Mouse (Mus musculus): ENCODE data around the gene Bmp7. TPM values are rescaled to one million over a fixed set of nuclear protein-coding genes. Genes with fewer than 3 reads are reported as not detected.

The Bmp7 gene
- polyA plus RNA-seq, 1 experiment from 2014 or later: 31.4 TPM

DNA sequence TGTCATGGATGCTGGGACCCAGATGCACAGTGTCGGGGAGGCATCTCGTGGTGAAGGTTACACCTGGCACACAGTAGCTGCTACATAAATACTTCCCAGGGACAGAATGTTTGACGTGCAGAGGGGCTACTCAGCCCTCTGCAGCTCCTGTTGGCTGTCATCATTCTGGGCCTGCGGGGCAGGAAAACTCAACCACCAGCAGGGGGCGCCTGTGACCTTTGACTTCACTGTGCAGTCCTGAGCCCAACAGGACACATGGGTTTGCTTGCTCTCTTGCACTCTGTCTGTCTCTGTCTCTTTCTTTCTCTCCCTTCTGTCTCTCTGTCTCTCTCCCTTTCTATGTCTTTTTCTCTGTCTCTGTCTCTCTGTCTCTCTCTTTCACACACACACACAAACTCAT is 108.4 kb downstream of the Bmp7 start:
- no peaks in the 10 kb centered on the region for H3K9me3 ChIP-seq
- no peak overlapping the region for H3K9ac ChIP-seq (replicated peaks)
- peaks cover 11% of the 10 kb centered on the region for H3K27me3 ChIP-seq
- ATAC-seq (ENCODE audit: insufficient number of reproducible peaks, insufficient read depth, low FRiP score, low TSS enrichment, low read depth): peak; percentile 49; the same call in 1 of the 2 replicates
- no peak overlapping the region for H3K4me2 ChIP-seq
- no peak overlapping the region for H3K4me3 ChIP-seq (replicated peaks)
- WGBS: 23% methylated on average over 5 of the region's 5 CpGs
- H3K27ac ChIP-seq: no peak overlapping the region
- H3K4me1 ChIP-seq (replicated peaks): peaks cover 36% of the 10 kb centered on the region
- H3K36me3 ChIP-seq: no peaks in the 10 kb centered on the region

DNA sequence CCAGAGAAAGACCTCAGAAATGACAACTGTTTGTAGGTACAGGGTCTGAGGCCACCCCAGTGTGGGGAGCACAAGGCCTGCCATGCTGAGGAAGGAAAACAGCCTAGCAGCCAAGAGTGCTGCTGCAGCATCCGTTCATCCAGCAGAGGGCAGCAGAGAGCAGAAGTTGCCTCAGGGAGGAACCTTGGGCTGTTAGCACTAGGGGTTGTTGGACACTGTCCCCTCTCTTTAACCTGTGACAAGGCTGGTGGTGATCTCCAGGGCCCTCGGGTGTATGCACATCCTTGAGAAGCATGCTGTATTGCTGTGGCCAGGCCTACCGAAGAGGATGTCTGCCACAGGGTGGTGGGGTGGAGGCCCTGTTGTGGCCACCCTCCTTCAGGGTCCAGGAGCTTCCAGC is 109.0 kb downstream of the Bmp7 start:
- H3K9ac ChIP-seq (replicated peaks): no peak overlapping the region
- H3K4me1 ChIP-seq (replicated peaks): peaks cover 36% of the 10 kb centered on the region
- H3K27me3 ChIP-seq: peaks cover 17% of the 10 kb centered on the region
- ATAC-seq (ENCODE audit: insufficient number of reproducible peaks, insufficient read depth, low FRiP score, low TSS enrichment, low read depth): peak; percentile 18
- no peaks in the 10 kb centered on the region for H3K9me3 ChIP-seq
- H3K27ac ChIP-seq: no peak overlapping the region
- no peak overlapping the region for H3K4me2 ChIP-seq
- no peaks in the 10 kb centered on the region for H3K36me3 ChIP-seq
- WGBS: 13% methylated on average over 3 of the region's 3 CpGs
- no peak overlapping the region for H3K4me3 ChIP-seq (replicated peaks)

DNA sequence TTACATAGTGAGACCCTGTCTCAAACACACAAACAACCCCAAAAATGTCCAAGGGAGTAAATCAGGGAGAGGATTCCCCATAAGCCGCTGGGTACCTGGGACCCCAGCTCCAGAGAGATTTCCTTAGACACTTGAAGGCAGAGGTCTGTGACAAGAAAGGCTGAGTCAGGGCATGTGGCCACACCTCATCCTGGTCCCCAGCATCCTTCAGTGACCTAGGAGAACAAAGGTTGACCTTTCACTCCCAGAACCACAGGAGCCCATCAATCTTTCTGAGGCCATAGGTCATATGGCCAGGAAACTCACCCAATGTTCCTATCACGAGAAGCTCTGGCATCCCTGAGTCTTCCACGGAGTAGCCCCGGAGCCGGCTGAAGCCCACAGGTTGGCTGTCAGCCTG is 111.9 kb downstream of the Bmp7 start:
- no peak overlapping the region for H3K4me3 ChIP-seq (replicated peaks)
- H3K4me1 ChIP-seq (replicated peaks): peaks cover 44% of the 10 kb centered on the region
- ATAC-seq (ENCODE audit: insufficient number of reproducible peaks, insufficient read depth, low FRiP score, low TSS enrichment, low read depth): no peak
- no peaks in the 10 kb centered on the region for H3K36me3 ChIP-seq
- H3K27me3 ChIP-seq: peaks cover 44% of the 10 kb centered on the region
- no peaks in the 10 kb centered on the region for H3K9me3 ChIP-seq
- 32% methylated on average over 5 of the region's 5 CpGs for WGBS
- H3K9ac ChIP-seq (replicated peaks): no peak overlapping the region
- no peak overlapping the region for H3K27ac ChIP-seq
- H3K4me2 ChIP-seq: no peak overlapping the region

DNA sequence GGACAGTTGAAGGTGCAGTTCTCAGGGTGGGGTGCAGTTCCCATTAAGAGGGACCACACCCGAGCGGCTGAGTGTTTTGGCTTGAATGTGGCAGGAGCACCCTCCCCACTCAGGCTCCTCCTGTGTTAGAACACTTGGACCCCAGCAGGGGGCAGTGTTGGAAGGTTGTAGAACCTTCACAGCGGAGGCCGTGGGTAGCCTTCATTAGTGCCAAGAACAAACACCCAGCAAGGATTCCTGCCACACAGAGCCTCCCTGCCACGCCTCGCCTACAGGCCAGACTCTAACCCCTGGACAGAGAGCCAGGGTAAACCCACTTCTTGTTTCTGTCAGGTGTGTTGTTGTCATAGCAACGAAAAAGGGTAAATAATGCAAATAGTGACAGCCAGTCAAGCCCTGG is 112.6 kb downstream of the Bmp7 start:
- Histone ChIP-seq H3K27me3 (peaks cover 44% of the 10 kb centered on the region), H3K36me3 (no peaks in the 10 kb centered on the region), H3K4me1 (replicated peaks) (peaks cover 44% of the 10 kb centered on the region), H3K4me3 (replicated peaks) (no peak overlapping the region), H3K9ac (replicated peaks) (no peak overlapping the region), H3K27ac (no peak overlapping the region), H3K4me2 (no peak overlapping the region), H3K9me3 (no peaks in the 10 kb centered on the region)
- 60% methylated on average over 7 of the region's 7 CpGs for WGBS
- ATAC-seq (ENCODE audit: insufficient number of reproducible peaks, insufficient read depth, low FRiP score, low TSS enrichment, low read depth): no peak

DNA sequence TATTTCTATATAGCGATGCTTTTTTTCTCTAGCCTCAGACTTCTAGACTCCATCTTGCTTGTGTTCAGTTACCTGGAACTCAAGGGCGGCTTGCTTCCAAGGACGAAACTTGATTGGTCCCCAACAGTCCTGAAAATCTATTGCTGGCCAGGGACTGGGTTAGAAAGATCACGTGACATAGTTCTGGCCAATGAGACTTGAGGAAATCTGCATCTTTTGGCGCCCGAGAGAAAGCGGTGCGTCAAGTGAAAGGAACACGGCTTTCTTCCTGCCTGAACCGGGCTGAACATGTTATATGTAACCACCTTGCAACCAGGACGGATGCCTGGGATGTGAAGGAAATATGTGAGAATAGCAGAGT is 114.4 kb downstream of the Bmp7 start:
- H3K9me3 ChIP-seq: no peaks in the 10 kb centered on the region
- ATAC-seq (ENCODE audit: insufficient number of reproducible peaks, insufficient read depth, low FRiP score, low TSS enrichment, low read depth): no peak
- no peak overlapping the region for H3K27ac ChIP-seq
- H3K4me1 ChIP-seq (replicated peaks): peaks cover 33% of the 10 kb centered on the region
- H3K4me3 ChIP-seq (replicated peaks): no peak overlapping the region
- no peak overlapping the region for H3K9ac ChIP-seq (replicated peaks)
- H3K4me2 ChIP-seq: no peak overlapping the region
- H3K36me3 ChIP-seq: no peaks in the 10 kb centered on the region
- peaks cover 59% of the 10 kb centered on the region for H3K27me3 ChIP-seq
- WGBS: 89% methylated on average over 11 of the region's 11 CpGs

DNA sequence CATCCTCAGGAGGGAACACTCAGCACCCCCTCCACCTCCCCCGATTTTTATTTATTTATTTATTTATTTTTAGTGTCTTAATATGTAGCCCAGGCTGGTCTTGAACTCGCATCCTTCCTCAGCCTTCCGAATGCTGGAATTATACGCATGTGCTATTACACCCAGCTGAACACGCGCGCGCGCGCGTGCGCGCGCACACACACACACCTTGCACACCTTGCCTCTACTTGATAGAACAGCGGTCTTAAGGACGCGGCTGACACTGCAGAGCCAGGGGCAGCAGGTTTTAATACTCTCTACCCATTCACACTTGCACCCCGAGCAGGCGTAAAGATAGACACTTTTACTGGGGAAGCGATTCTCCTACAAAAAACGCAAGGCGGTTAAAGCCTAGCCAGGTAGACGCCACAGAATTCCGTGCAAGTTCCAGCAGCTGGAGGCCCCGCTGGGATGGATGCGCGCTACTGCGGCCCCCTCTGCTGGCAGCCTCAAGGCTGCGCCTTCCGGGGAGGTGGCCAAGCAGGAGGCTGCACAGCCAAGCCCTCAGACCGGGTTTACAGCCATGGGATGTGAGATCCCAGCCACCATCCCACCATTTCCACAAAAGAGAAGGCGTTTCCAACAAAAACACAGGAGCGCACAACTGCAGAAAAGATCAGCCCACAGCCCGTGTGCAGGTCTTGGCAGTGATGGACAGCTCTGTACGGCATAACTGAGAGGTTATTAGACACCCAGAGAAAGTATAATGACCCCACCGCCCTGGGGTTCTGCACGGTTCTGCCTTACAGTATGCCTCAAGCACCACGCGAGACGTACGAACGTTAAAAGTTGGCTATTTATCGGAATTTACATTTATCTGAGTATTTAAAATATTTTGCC is 115.0 kb downstream of the Bmp7 start:
- H3K9me3 ChIP-seq: no peaks in the 10 kb centered on the region
- no peak overlapping the region for H3K9ac ChIP-seq (replicated peaks)
- H3K27me3 ChIP-seq: peaks cover 62% of the 10 kb centered on the region
- H3K36me3 ChIP-seq: no peaks in the 10 kb centered on the region
- H3K4me3 ChIP-seq (replicated peaks): peak overlapping the region; percentile 28
- peak overlapping the region; percentile 56 for H3K4me2 ChIP-seq
- ATAC-seq (ENCODE audit: insufficient number of reproducible peaks, insufficient read depth, low FRiP score, low TSS enrichment, low read depth): peak; percentile 24; the same call in 1 of the 2 replicates
- H3K4me1 ChIP-seq (replicated peaks): peaks cover 28% of the 10 kb centered on the region
- H3K27ac ChIP-seq: no peak overlapping the region
- WGBS: 17% methylated on average over 43 of the region's 43 CpGs

DNA sequence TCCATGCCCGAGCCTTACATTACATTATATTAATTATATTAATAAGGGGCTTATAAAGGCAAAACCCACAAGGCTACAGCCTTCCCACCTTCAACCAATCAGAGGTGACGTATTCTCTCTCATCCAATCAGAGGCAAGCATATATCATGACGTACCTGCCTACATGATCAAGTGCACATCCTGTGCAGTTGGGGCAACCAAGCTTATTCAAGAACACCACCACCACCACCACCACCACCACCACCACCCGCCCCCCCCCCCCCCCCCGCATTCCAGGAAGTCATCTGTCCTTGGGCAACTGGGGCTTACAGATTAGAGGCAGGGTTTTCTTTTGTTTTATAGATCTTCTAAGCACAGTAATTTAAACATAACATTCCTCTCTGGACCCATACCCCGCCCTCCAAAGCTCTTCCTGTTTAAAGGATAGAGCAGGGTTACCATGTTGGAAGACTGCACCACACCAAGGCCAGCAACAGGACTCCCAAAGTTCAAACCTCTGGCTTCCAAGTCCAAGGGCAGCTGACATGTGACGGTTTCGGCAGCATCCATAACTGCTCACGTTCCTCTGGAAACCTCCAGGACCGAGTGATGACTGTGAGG is 121.4 kb downstream of the Bmp7 start:
- Histone ChIP-seq H3K27ac (no peak overlapping the region), H3K36me3 (no peaks in the 10 kb centered on the region), H3K4me2 (no peak overlapping the region), H3K27me3 (peaks cover 28% of the 10 kb centered on the region), H3K4me1 (replicated peaks) (peaks cover 22% of the 10 kb centered on the region; the same call in 1 of the 2 replicates), H3K9ac (replicated peaks) (no peak overlapping the region), H3K9me3 (peaks cover 7% of the 10 kb centered on the region; the same call in 1 of the 2 replicates), H3K4me3 (replicated peaks) (no peak overlapping the region)
- 83% methylated on average over 10 of the region's 10 CpGs for WGBS
- ATAC-seq (ENCODE audit: insufficient number of reproducible peaks, insufficient read depth, low FRiP score, low TSS enrichment, low read depth): no peak

Small RNAs within 50 kb of the gene (microRNA-seq; reads per million reads assigned to microRNA genes)
- gene Gm22773: not detected

Other genes starting within 250 kb of the Bmp7 start
- gene Spo11, start 37.4 kb upstream of the Bmp7 start, polyA plus RNA-seq (2016; fragmentation: Nextera tagmentation; extraction: Ambion mirVana): 1.6 TPM in 2 replicates
- 157 TPM in 2 replicates for gene Rae1, start 59.8 kb upstream of the Bmp7 start, polyA plus RNA-seq (2016; fragmentation: Nextera tagmentation; extraction: Ambion mirVana)
- gene Rbm38, start 80.2 kb upstream of the Bmp7 start, polyA plus RNA-seq (2016; fragmentation: Nextera tagmentation; extraction: Ambion mirVana): 40.1 and 45.6 TPM in 2 replicates
- 0.13 TPM in 2 replicates for gene Ctcfl, start 179.2 kb upstream of the Bmp7 start, polyA plus RNA-seq (2016; fragmentation: Nextera tagmentation; extraction: Ambion mirVana)
- 0.08 TPM in 1 of 2 replicates, not detected in the other for gene Pck1, start 212.7 kb upstream of the Bmp7 start, polyA plus RNA-seq (2016; fragmentation: Nextera tagmentation; extraction: Ambion mirVana)

Data from limb, embryonic 12.5 days (tissue).